Mouse (Mus musculus) G1E (cell line): Measurements from ENCODE around the gene Neurl4.

Source experiments
- CTCF ChIP-seq: IDR thresholded peaks from 2 replicates; pipeline ENCODE4 v1.5.1; 2012; ENCODE audit warnings: low read depth, low read length, inconsistent platforms, mixed read lengths
- GATA1 ChIP-seq: IDR thresholded peaks from 2 replicates; pipeline ENCODE4 v1.6.1; 2012; ENCODE audit warnings: borderline replicate concordance, low read length, inconsistent platforms, mixed read lengths
- POLR2AphosphoS5 ChIP-seq: IDR thresholded peaks from 2 replicates; pipeline ENCODE4 v1.6.1; 2012; ENCODE audit warnings: low read depth, low read length, inconsistent platforms; ENCODE audit not compliant: insufficient replicate concordance
- TAL1 ChIP-seq: conservative IDR thresholded peaks from 2 replicates; pipeline ENCODE4 v1.6.1; 2012; ENCODE audit warnings: low read depth, low read length, inconsistent platforms, mixed read lengths

GRCm38 (mm10) chr11:69872451-69872850 is 28.4 kb upstream of the Neurl4 start:
- TF ChIP-seq TAL1 (no peak), CTCF (no peak), GATA1 (no peak), POLR2AphosphoS5 (no peak)
